Mouse (Mus musculus): Measurements from ENCODE around the gene Ankrd33b. TPM values are rescaled to one million over a fixed set of nuclear protein-coding genes. Genes with fewer than 3 reads are reported as not detected.
A peak's percentile ranks its signal among the peaks of the same experiment; 100 is the strongest.

The Ankrd33b gene
- polyA plus RNA-seq, 1 experiment from 2014 or later = 0.68 TPM

- no peak overlapping the region for H3K4me3 ChIP-seq (ENCODE audit: low read depth, low read length)
- H3K9ac ChIP-seq (ENCODE audit: low read depth, low read length) = no peak overlapping the region
- H3K4me2 ChIP-seq (ENCODE audit: low read depth, low read length) = no peak overlapping the region
- no peak for ATAC-seq (ENCODE audit: low read depth)
- no peaks in the 10 kb centered on the region for H3K27me3 ChIP-seq (ENCODE audit: control insufficient read depth, insufficient read depth, low read depth, low read length)
- WGBS (ENCODE audit: insufficient replicate concordance) = 55% methylated on average over 4 of the region's 4 CpGs
- H3K4me1 ChIP-seq (ENCODE audit: control insufficient read depth, low read depth, low read length) = no peaks in the 10 kb centered on the region; the same call in 1 of the 2 replicates
- 0 out of 2 replicates have a peak, but pooled peaks cover 2% of the 10 kb centered on the region for H3K36me3 ChIP-seq (ENCODE audit: control insufficient read depth, insufficient read depth)
- H3K27ac ChIP-seq (ENCODE audit: low read length) = no peak overlapping the region
- no peaks in the 10 kb centered on the region for H3K9me3 ChIP-seq (replicated peaks; ENCODE audit: control insufficient read depth, low read length)
These were observed 89.4 kb downstream of the Ankrd33b start for GRCm38 (mm10) chr15:31278090-31278489.

- Histone ChIP-seq H3K4me3 (ENCODE audit: low read depth, low read length) (no peak overlapping the region), H3K4me1 (ENCODE audit: control insufficient read depth, low read depth, low read length) (no peaks in the 10 kb centered on the region), H3K36me3 (ENCODE audit: control insufficient read depth, insufficient read depth) (0 out of 2 replicates have a peak, but pooled peaks cover 2% of the 10 kb centered on the region), H3K27ac (ENCODE audit: low read length) (no peak overlapping the region), H3K27me3 (ENCODE audit: control insufficient read depth, insufficient read depth, low read depth, low read length) (no peaks in the 10 kb centered on the region), H3K9ac (ENCODE audit: low read depth, low read length) (no peak overlapping the region), H3K4me2 (ENCODE audit: low read depth, low read length) (no peak overlapping the region), H3K9me3 (replicated peaks; ENCODE audit: control insufficient read depth, low read length) (no peaks in the 10 kb centered on the region)
- 0 out of 2 replicates have a peak, but pooled peaks have one; percentile 19 for ATAC-seq (ENCODE audit: low read depth)
- 14% methylated on average over 10 of the region's 10 CpGs for WGBS (ENCODE audit: insufficient replicate concordance)
These were observed 94.0 kb downstream of the Ankrd33b start for GRCm38 (mm10) chr15:31273509-31273908.

- no peaks in the 10 kb centered on the region for H3K27me3 ChIP-seq (ENCODE audit: control insufficient read depth, insufficient read depth, low read depth, low read length)
- 0 out of 2 replicates have a peak, but pooled peaks cover 2% of the 10 kb centered on the region for H3K36me3 ChIP-seq (ENCODE audit: control insufficient read depth, insufficient read depth)
- no peaks in the 10 kb centered on the region for H3K4me1 ChIP-seq (ENCODE audit: control insufficient read depth, low read depth, low read length)
- H3K9ac ChIP-seq (ENCODE audit: low read depth, low read length) = no peak overlapping the region
- WGBS (ENCODE audit: insufficient replicate concordance) = 74% methylated on average over 7 of the region's 7 CpGs
- no peak for ATAC-seq (ENCODE audit: low read depth)
- no peak overlapping the region for H3K4me2 ChIP-seq (ENCODE audit: low read depth, low read length)
- H3K27ac ChIP-seq (ENCODE audit: low read length) = no peak overlapping the region
- H3K9me3 ChIP-seq (replicated peaks; ENCODE audit: control insufficient read depth, low read length) = no peaks in the 10 kb centered on the region
- H3K4me3 ChIP-seq (ENCODE audit: low read depth, low read length) = no peak overlapping the region
These were observed 94.8 kb downstream of the Ankrd33b start for GRCm38 (mm10) chr15:31272695-31273094.

- no peak overlapping the region for H3K4me2 ChIP-seq (ENCODE audit: low read depth, low read length)
- no peak overlapping the region for H3K27ac ChIP-seq (ENCODE audit: low read length)
- H3K4me1 ChIP-seq (ENCODE audit: control insufficient read depth, low read depth, low read length) = no peaks in the 10 kb centered on the region
- 38% methylated on average over 4 of the region's 4 CpGs for WGBS (ENCODE audit: insufficient replicate concordance)
- 0 out of 2 replicates have a peak, but pooled peaks cover 2% of the 10 kb centered on the region for H3K36me3 ChIP-seq (ENCODE audit: control insufficient read depth, insufficient read depth)
- H3K9ac ChIP-seq (ENCODE audit: low read depth, low read length) = no peak overlapping the region
- H3K9me3 ChIP-seq (replicated peaks; ENCODE audit: control insufficient read depth, low read length) = no peaks in the 10 kb centered on the region
- no peaks in the 10 kb centered on the region for H3K27me3 ChIP-seq (ENCODE audit: control insufficient read depth, insufficient read depth, low read depth, low read length)
- H3K4me3 ChIP-seq (ENCODE audit: low read depth, low read length) = no peak overlapping the region
- ATAC-seq (ENCODE audit: low read depth) = no peak
These were observed 98.0 kb downstream of the Ankrd33b start for GRCm38 (mm10) chr15:31269558-31269957.

- H3K9ac ChIP-seq (ENCODE audit: low read depth, low read length) = no peak overlapping the region
- no peaks in the 10 kb centered on the region for H3K9me3 ChIP-seq (replicated peaks; ENCODE audit: control insufficient read depth, low read length)
- WGBS (ENCODE audit: insufficient replicate concordance) = 72% methylated on average over 6 of the region's 6 CpGs
- H3K27ac ChIP-seq (ENCODE audit: low read length) = no peak overlapping the region
- no peaks in the 10 kb centered on the region for H3K4me1 ChIP-seq (ENCODE audit: control insufficient read depth, low read depth, low read length)
- H3K4me3 ChIP-seq (ENCODE audit: low read depth, low read length) = no peak overlapping the region
- H3K4me2 ChIP-seq (ENCODE audit: low read depth, low read length) = no peak overlapping the region
- H3K27me3 ChIP-seq (ENCODE audit: control insufficient read depth, insufficient read depth, low read depth, low read length) = no peaks in the 10 kb centered on the region
- ATAC-seq (ENCODE audit: low read depth) = no peak
- no peaks in the 10 kb centered on the region for H3K36me3 ChIP-seq (ENCODE audit: control insufficient read depth, insufficient read depth)
These were observed 99.4 kb downstream of the Ankrd33b start for GRCm38 (mm10) chr15:31268148-31268547.

GRCm38 (mm10) chr15:31265845-31266244 lies 101.7 kb downstream of the Ankrd33b start:
- H3K4me1 ChIP-seq (ENCODE audit: control insufficient read depth, low read depth, low read length) = no peaks in the 10 kb centered on the region
- no peak for ATAC-seq (ENCODE audit: low read depth)
- no peak overlapping the region for H3K27ac ChIP-seq (ENCODE audit: low read length)
- H3K4me2 ChIP-seq (ENCODE audit: low read depth, low read length) = no peak overlapping the region
- H3K27me3 ChIP-seq (ENCODE audit: control insufficient read depth, insufficient read depth, low read depth, low read length) = no peaks in the 10 kb centered on the region
- H3K36me3 ChIP-seq (ENCODE audit: control insufficient read depth, insufficient read depth) = no peaks in the 10 kb centered on the region
- no peak overlapping the region for H3K9ac ChIP-seq (ENCODE audit: low read depth, low read length)
- WGBS (ENCODE audit: insufficient replicate concordance) = 80% methylated on average over 12 of the region's 12 CpGs
- no peak overlapping the region for H3K4me3 ChIP-seq (ENCODE audit: low read depth, low read length)
- H3K9me3 ChIP-seq (replicated peaks; ENCODE audit: control insufficient read depth, low read length) = no peaks in the 10 kb centered on the region

GRCm38 (mm10) chr15:31265404-31265803 lies 102.1 kb downstream of the Ankrd33b start:
- H3K4me2 ChIP-seq (ENCODE audit: low read depth, low read length) = no peak overlapping the region
- no peak for ATAC-seq (ENCODE audit: low read depth)
- no peak overlapping the region for H3K4me3 ChIP-seq (ENCODE audit: low read depth, low read length)
- 77% methylated on average over 8 of the region's 8 CpGs for WGBS (ENCODE audit: insufficient replicate concordance)
- no peak overlapping the region for H3K27ac ChIP-seq (ENCODE audit: low read length)
- H3K27me3 ChIP-seq (ENCODE audit: control insufficient read depth, insufficient read depth, low read depth, low read length) = no peaks in the 10 kb centered on the region
- H3K4me1 ChIP-seq (ENCODE audit: control insufficient read depth, low read depth, low read length) = no peaks in the 10 kb centered on the region
- no peaks in the 10 kb centered on the region for H3K36me3 ChIP-seq (ENCODE audit: control insufficient read depth, insufficient read depth)
- no peak overlapping the region for H3K9ac ChIP-seq (ENCODE audit: low read depth, low read length)
- no peaks in the 10 kb centered on the region for H3K9me3 ChIP-seq (replicated peaks; ENCODE audit: control insufficient read depth, low read length)

GRCm38 (mm10) chr15:31264827-31265226 lies 102.7 kb downstream of the Ankrd33b start:
- no peak overlapping the region for H3K4me3 ChIP-seq (ENCODE audit: low read depth, low read length)
- no peaks in the 10 kb centered on the region for H3K9me3 ChIP-seq (replicated peaks; ENCODE audit: control insufficient read depth, low read length)
- H3K27me3 ChIP-seq (ENCODE audit: control insufficient read depth, insufficient read depth, low read depth, low read length) = no peaks in the 10 kb centered on the region
- peak; percentile 68 for ATAC-seq (ENCODE audit: low read depth)
- H3K27ac ChIP-seq (ENCODE audit: low read length) = no peak overlapping the region
- no peaks in the 10 kb centered on the region for H3K36me3 ChIP-seq (ENCODE audit: control insufficient read depth, insufficient read depth)
- WGBS (ENCODE audit: insufficient replicate concordance) = 39% methylated on average over 6 of the region's 6 CpGs
- H3K4me2 ChIP-seq (ENCODE audit: low read depth, low read length) = no peak overlapping the region
- H3K4me1 ChIP-seq (ENCODE audit: control insufficient read depth, low read depth, low read length) = no peaks in the 10 kb centered on the region
- no peak overlapping the region for H3K9ac ChIP-seq (ENCODE audit: low read depth, low read length)

- H3K36me3 ChIP-seq (ENCODE audit: control insufficient read depth, insufficient read depth) = no peaks in the 10 kb centered on the region
- no peaks in the 10 kb centered on the region for H3K27me3 ChIP-seq (ENCODE audit: control insufficient read depth, insufficient read depth, low read depth, low read length)
- 58% methylated on average over 9 of the region's 9 CpGs for WGBS (ENCODE audit: insufficient replicate concordance)
- no peak overlapping the region for H3K4me2 ChIP-seq (ENCODE audit: low read depth, low read length)
- no peak overlapping the region for H3K9ac ChIP-seq (ENCODE audit: low read depth, low read length)
- no peaks in the 10 kb centered on the region for H3K9me3 ChIP-seq (replicated peaks; ENCODE audit: control insufficient read depth, low read length)
- no peak for ATAC-seq (ENCODE audit: low read depth)
- no peaks in the 10 kb centered on the region; the same call in 1 of the 2 replicates for H3K4me1 ChIP-seq (ENCODE audit: control insufficient read depth, low read depth, low read length)
- no peak overlapping the region for H3K27ac ChIP-seq (ENCODE audit: low read length)
- no peak overlapping the region for H3K4me3 ChIP-seq (ENCODE audit: low read depth, low read length)
These were observed 105.2 kb downstream of the Ankrd33b start for GRCm38 (mm10) chr15:31262361-31262760.
